Mouse (Mus musculus): ENCODE data around the gene Wdr82. TPM values are rescaled to one million over a fixed set of nuclear protein-coding genes. Genes with fewer than 3 reads are reported as not detected.
A peak's percentile ranks its signal among the peaks of the same experiment; 100 is the strongest.

Gene Wdr82
- total and polyA plus RNA-seq, 3 experiments, result 70.4 to 131 (median 100) TPM

DNA sequence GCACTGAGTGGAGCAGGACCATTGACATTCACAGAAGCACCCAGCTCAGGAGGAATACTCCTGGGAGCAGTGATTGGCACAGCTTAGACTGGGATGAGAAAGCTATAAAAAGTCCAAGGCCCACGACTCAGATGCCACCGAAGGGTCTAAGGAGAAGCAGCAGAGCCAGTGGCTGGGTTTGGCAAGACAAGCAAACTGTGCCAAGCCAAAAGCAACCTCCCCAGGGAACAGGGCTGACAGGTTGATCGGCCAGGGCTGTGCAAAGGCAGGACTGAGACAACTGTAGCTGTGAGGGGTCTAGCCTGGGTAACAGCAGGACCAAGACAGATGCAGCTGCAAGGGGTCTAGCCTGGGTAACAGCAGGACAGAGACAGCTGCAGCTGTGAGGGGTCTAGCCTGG lies 62.2 kb downstream of the Wdr82 start:
- in situ Hi-C loops (cut with MboI; ENCODE audit: low pct_ligation_motif_present, low pct_unique_long_range_greater_than_20kb, low sequenced_read_pairs), result no loop called here
- Histone ChIP-seq H3K27ac (ENCODE audit: insufficient read depth, low read depth) (no peak overlapping the region), H3K36me3 (replicated peaks in 1 of 2; ENCODE audit: control insufficient read depth in 1 of 2, insufficient read depth in 1 of 2, low read length in 1 of 2) (peaks cover 36 to 62% of the 10 kb centered on the region in 2 experiments), H3K79me2 (replicated peaks; ENCODE audit: control insufficient read depth, extremely low read depth, insufficient read depth, poor library complexity, severe bottlenecking) (no peaks in the 10 kb centered on the region), H3K4me3 (replicated peaks in 1 of 3; ENCODE audit: low read depth in 2 of 3, low read length in 2 of 3, poor library complexity in 1 of 3) (no peak overlapping the region), H3K4me2 (ENCODE audit: insufficient read depth, low read depth, poor library complexity, severe bottlenecking) (no peak overlapping the region), H3K4me1 (ENCODE audit: control insufficient read depth in 1 of 2, insufficient read depth in 2 of 2) (peaks cover 26 to 56% of the 10 kb centered on the region in 2 experiments), H3K27me3 (replicated peaks) (no peaks in the 10 kb centered on the region), H3K9ac (ENCODE audit: insufficient read depth, low read depth) (no peak overlapping the region), H3K9me3 (replicated peaks; ENCODE audit: low read length) (no peaks in the 10 kb centered on the region)
- TF ChIP-seq ETS1 (conservative IDR thresholded peaks at IDR 0.05; ENCODE audit: low read depth, low read length) (no peak), ZNF384 (IDR thresholded peaks at IDR 0.05; ENCODE audit: low read depth, low read length) (no peak), POLR2A (IDR thresholded peaks at IDR 0.05; ENCODE audit: low read depth, low read length) (no peak), JUND (conservative IDR thresholded peaks at IDR 0.05; ENCODE audit: low read depth, low read length) (no peak), MAX (IDR thresholded peaks at IDR 0.05; ENCODE audit: low read length) (no peak), POLR2AphosphoS2 (IDR thresholded peaks at IDR 0.05; ENCODE audit: low read depth, low read length) (no peak), EP300 (IDR thresholded peaks at IDR 0.05; ENCODE audit: low read length) (no peak), TCF12 (IDR thresholded peaks at IDR 0.05; ENCODE audit: low read depth, low read length) (no peak), JUN (IDR thresholded peaks at IDR 0.05; ENCODE audit: insufficient read depth, low read depth, low read length) (no peak), SIN3A (IDR thresholded peaks at IDR 0.05; ENCODE audit: low read length) (no peak), ELF1 (IDR thresholded peaks at IDR 0.05; ENCODE audit: low read depth, low read length) (no peak), HCFC1 (IDR thresholded peaks at IDR 0.05; ENCODE audit: low read depth, low read length) (no peak), CHD1 (IDR thresholded peaks at IDR 0.05; ENCODE audit: low read depth, low read length) (no peak), ZKSCAN1 (IDR thresholded peaks at IDR 0.05; ENCODE audit: borderline replicate concordance, low read depth, low read length) (no peak), E2F4 (IDR thresholded peaks at IDR 0.05; ENCODE audit: insufficient replicate concordance, low read depth, low read length) (no peak), KAT2A (IDR thresholded peaks at IDR 0.05; ENCODE audit: insufficient replicate concordance, low read length) (no peak), MXI1 (IDR thresholded peaks at IDR 0.05; ENCODE audit: low read depth, low read length) (no peak), CTCF (conservative IDR thresholded peaks at IDR 0.05 in 1 of 2, IDR thresholded peaks at IDR 0.05 in 1 of 2; ENCODE audit: low read depth in 2 of 2, low read length in 2 of 2) (no peak), MAFK (IDR thresholded peaks at IDR 0.05; ENCODE audit: insufficient replicate concordance, low read length) (no peak)
- dilution Hi-C loops (cut with MboI; ENCODE audit: extremely low pct_ligation_motif_present, extremely low pct_unique_long_range_greater_than_20kb, low sequenced_read_pairs), result no loop called here
- no peak for DNase-seq (ENCODE audit: extremely low read depth)

DNA sequence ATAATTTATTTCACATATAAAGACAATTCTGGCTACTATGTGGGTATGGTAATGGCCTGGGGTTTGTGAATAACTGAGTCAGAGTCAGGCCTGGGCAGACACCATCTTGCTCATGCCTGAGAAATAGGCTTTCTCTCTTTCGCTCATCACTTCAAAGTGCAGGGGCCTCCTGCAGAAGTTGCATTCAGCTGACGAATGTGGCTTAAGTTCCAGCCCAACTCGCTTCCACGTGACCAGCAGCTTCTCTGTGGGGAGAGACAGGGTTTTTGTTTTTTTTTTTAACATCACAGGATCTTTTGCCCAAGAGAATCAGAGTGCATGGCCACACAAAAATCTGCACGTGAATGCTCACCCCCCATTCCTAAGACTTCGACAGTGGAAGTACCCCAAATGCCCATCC lies 63.2 kb downstream of the Wdr82 start:
- H3K4me3 ChIP-seq (replicated peaks in 1 of 3; ENCODE audit: low read depth in 2 of 3, low read length in 2 of 3, poor library complexity in 1 of 3), result no peak overlapping the region
- no peaks in the 10 kb centered on the region for H3K27me3 ChIP-seq (replicated peaks)
- peak; percentile 48 for TF ChIP-seq USF2 (conservative IDR thresholded peaks at IDR 0.05; ENCODE audit: low read depth, low read length)
- no peak for TF ChIP-seq JUND (conservative IDR thresholded peaks at IDR 0.05; ENCODE audit: low read depth, low read length)
- no peak for TF ChIP-seq TBP (conservative IDR thresholded peaks at IDR 0.05; ENCODE audit: low read depth, low read length)
- TF ChIP-seq POLR2AphosphoS2 (IDR thresholded peaks at IDR 0.05; ENCODE audit: low read depth, low read length), result no peak
- TF ChIP-seq BHLHE40 (IDR thresholded peaks at IDR 0.05; ENCODE audit: low read depth, low read length), result peak; percentile 96
- TF ChIP-seq EP300 (IDR thresholded peaks at IDR 0.05; ENCODE audit: low read length), result 0 out of 2 replicates have a peak, but pooled peaks have one; percentile 49
- TF ChIP-seq MEF2A (IDR thresholded peaks at IDR 0.05; ENCODE audit: borderline replicate concordance, low read depth, low read length), result peak; percentile 52; the same call in 1 of the 2 replicates
- TF ChIP-seq ZNF384 (IDR thresholded peaks at IDR 0.05; ENCODE audit: low read depth, low read length), result peak; percentile 81
- no peak for TF ChIP-seq PAX5 (IDR thresholded peaks at IDR 0.05; ENCODE audit: low read length)
- TF ChIP-seq JUN (IDR thresholded peaks at IDR 0.05; ENCODE audit: insufficient read depth, low read depth, low read length), result no peak
- peak; percentile 74 for TF ChIP-seq USF1 (IDR thresholded peaks at IDR 0.05; ENCODE audit: low read depth, low read length)
- TF ChIP-seq NELFE (IDR thresholded peaks at IDR 0.05; ENCODE audit: low read depth, low read length), result no peak
- TF ChIP-seq IRF4 (IDR thresholded peaks at IDR 0.05; ENCODE audit: low read depth, low read length), result peak; percentile 87
- TF ChIP-seq MXI1 (IDR thresholded peaks at IDR 0.05; ENCODE audit: low read depth, low read length), result peak; percentile 54; the same call in 1 of the 2 replicates
- no peak for TF ChIP-seq POLR2A (IDR thresholded peaks at IDR 0.05; ENCODE audit: low read depth, low read length)
- TF ChIP-seq TCF12 (IDR thresholded peaks at IDR 0.05; ENCODE audit: low read depth, low read length), result no peak
- peak; percentile 72 for TF ChIP-seq ETS1 (conservative IDR thresholded peaks at IDR 0.05; ENCODE audit: low read depth, low read length)
- in situ Hi-C loops (cut with MboI; ENCODE audit: low pct_ligation_motif_present, low pct_unique_long_range_greater_than_20kb, low sequenced_read_pairs), result no loop called here
- no peak for DNase-seq (ENCODE audit: extremely low read depth)
- no peak overlapping the region for H3K4me2 ChIP-seq (ENCODE audit: insufficient read depth, low read depth, poor library complexity, severe bottlenecking)
- H3K9ac ChIP-seq (ENCODE audit: insufficient read depth, low read depth), result no peak overlapping the region
- no peaks in the 10 kb centered on the region for H3K79me2 ChIP-seq (replicated peaks; ENCODE audit: control insufficient read depth, extremely low read depth, insufficient read depth, poor library complexity, severe bottlenecking)
- dilution Hi-C loops (cut with MboI; ENCODE audit: extremely low pct_ligation_motif_present, extremely low pct_unique_long_range_greater_than_20kb, low sequenced_read_pairs), result no loop called here
- H3K36me3 ChIP-seq (replicated peaks in 1 of 2; ENCODE audit: control insufficient read depth in 1 of 2, insufficient read depth in 1 of 2, low read length in 1 of 2), result peaks cover 46 to 67% of the 10 kb centered on the region in 2 experiments
- peaks cover 26 to 47% of the 10 kb centered on the region in 2 experiments for H3K4me1 ChIP-seq (ENCODE audit: control insufficient read depth in 1 of 2, insufficient read depth in 2 of 2)
- H3K27ac ChIP-seq (ENCODE audit: insufficient read depth, low read depth), result peak overlapping the region; percentile 34
- no peaks in the 10 kb centered on the region for H3K9me3 ChIP-seq (replicated peaks; ENCODE audit: low read length)
